Mouse (Mus musculus): Measurements from ENCODE around the gene Apobec1. TPM values are rescaled to one million over a fixed set of nuclear protein-coding genes. Genes with fewer than 3 reads are reported as not detected.

Apobec1 gene
- polyA plus RNA-seq, 1 experiment from 2014 or later, result 1.9 TPM

DNA sequence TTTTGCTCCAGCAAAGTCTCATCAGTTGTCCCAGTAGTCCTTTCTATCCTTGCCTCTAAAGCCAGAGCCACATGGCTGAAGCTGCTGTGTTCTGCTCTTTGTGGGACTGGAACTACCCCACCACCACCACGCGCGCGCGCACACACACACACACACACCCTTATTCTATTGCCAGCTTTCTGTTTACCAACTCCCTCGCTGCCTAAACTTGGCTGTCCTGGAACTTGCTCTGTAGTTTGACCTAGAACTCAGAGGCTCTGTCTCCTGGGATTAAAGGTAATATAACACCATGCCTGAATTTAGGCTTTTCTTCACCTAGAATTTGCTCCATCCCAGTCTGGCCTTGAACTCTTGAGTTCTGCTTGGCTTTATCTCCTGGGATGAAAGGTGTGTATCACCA lies 18.8 kb upstream of the Apobec1 start:
- no peak overlapping the region for H3K4me3 ChIP-seq (replicated peaks)
- H3K9ac ChIP-seq (replicated peaks), result no peak overlapping the region
- no peaks in the 10 kb centered on the region for H3K27me3 ChIP-seq
- no peaks in the 10 kb centered on the region for H3K36me3 ChIP-seq
- ATAC-seq, result no peak
- no peaks in the 10 kb centered on the region for H3K4me1 ChIP-seq (replicated peaks)
- no peaks in the 10 kb centered on the region for H3K9me3 ChIP-seq
- no peak overlapping the region for H3K4me2 ChIP-seq (replicated peaks)
- no peak overlapping the region for H3K27ac ChIP-seq
- WGBS, result 93% methylated on average over 6 of the region's 6 CpGs

DNA sequence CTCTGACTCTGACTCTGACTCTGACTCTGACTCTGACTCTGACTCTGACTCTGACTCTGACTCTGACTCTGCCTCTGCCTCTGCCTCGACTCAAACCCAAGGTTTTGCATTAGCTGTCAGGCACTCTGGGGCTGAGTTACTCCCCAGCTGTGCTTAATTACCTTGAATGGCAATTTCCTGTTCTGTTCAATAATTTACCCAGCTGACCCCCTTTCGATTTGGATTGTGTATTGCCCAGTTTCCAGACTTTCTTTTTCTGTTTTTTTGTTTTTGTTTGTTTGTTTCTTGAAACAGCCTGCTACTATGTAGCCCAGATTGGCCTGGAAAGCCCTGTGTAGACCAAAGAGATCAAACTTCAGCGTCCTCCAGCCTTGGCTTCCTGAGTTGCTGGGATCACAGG lies 13.8 kb upstream of the Apobec1 start:
- H3K4me3 ChIP-seq (replicated peaks), result no peak overlapping the region
- H3K4me2 ChIP-seq (replicated peaks), result no peak overlapping the region
- no peak for ATAC-seq
- no peaks in the 10 kb centered on the region for H3K27me3 ChIP-seq
- WGBS, result 77% methylated on average over 3 of the region's 3 CpGs
- H3K4me1 ChIP-seq (replicated peaks), result no peaks in the 10 kb centered on the region
- no peak overlapping the region for H3K9ac ChIP-seq (replicated peaks)
- no peaks in the 10 kb centered on the region for H3K36me3 ChIP-seq
- no peaks in the 10 kb centered on the region for H3K9me3 ChIP-seq
- no peak overlapping the region for H3K27ac ChIP-seq

DNA sequence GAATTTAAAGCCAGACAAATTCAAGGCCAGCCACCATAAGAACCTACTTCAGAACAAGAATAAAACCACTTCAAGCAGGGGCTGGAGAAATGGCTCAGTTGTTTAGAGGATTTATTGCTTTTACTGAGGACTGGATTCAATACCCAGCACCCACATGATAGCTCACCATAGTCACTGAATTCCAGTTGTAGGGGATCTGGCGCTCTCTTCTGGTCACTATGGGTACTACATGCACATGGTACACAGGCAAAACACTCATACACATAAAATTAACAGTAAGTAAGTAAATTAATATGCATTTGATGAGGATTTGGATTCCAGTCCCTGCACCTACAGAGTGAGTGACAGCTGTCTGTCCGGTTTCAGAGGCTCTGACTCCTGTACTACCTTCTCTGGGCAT lies 11.8 kb upstream of the Apobec1 start:
- no peaks in the 10 kb centered on the region for H3K27me3 ChIP-seq
- no peaks in the 10 kb centered on the region for H3K36me3 ChIP-seq
- no peak overlapping the region for H3K9ac ChIP-seq (replicated peaks)
- H3K9me3 ChIP-seq, result no peaks in the 10 kb centered on the region
- no peak overlapping the region for H3K4me2 ChIP-seq (replicated peaks)
- WGBS, result 63% methylated on average over 2 of the region's 2 CpGs
- no peak overlapping the region for H3K27ac ChIP-seq
- H3K4me1 ChIP-seq (replicated peaks), result no peaks in the 10 kb centered on the region
- no peak for ATAC-seq
- no peak overlapping the region for H3K4me3 ChIP-seq (replicated peaks)

DNA sequence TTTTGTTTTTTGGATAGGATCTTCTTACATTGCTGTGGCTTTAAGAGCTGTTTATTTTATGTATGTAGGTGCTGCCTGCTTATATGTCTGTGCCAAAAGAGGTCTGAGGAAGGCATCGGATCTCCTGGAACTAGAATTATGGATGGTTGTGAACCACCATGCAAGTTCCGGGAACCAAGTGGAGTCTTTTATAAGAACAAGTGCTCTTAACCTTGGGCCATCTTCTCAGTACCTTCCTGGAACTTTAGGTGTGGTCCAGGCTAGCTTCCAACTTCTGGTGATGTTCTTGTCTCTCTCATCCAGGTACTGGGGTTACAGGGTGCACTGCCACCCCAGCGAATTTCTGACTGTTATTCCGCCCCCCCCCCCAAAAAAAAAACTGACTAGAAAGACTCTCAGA lies 10.2 kb upstream of the Apobec1 start:
- no peak overlapping the region for H3K27ac ChIP-seq
- H3K9ac ChIP-seq (replicated peaks), result no peak overlapping the region
- no peak overlapping the region for H3K4me3 ChIP-seq (replicated peaks)
- H3K9me3 ChIP-seq, result no peaks in the 10 kb centered on the region
- H3K4me2 ChIP-seq (replicated peaks), result no peak overlapping the region
- no peaks in the 10 kb centered on the region for H3K4me1 ChIP-seq (replicated peaks)
- no peak for ATAC-seq
- H3K27me3 ChIP-seq, result no peaks in the 10 kb centered on the region
- H3K36me3 ChIP-seq, result no peaks in the 10 kb centered on the region
- WGBS, result 83% methylated on average over 4 of the region's 4 CpGs

DNA sequence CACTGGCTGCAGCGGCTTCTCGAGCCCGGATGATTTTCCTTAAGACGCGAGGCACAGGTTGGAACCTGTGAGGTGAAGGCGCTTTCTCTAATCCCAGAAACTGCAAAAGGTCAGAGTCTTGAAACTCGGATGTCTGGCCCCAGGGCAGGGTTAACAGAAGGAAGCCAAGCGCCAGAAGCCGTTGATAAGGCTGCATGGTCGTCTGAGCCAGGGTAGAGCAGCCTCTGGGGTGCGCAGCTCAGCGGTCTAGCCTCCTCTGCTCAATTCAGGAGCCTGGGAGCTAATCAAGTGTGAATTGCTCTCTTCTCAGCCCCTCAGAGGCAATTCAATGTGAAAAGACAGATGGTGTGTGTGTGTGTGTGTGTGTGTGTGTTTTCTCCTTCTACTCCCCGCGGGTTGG lies 7.5 kb upstream of the Apobec1 start, which contains the start of gene Gdf3:
Gene Gdf3 (minus strand): TSS at position 317 of the 400 bp plus-strand sequence.
- Histone ChIP-seq H3K27me3 (no peaks in the 10 kb centered on the region), H3K4me3 (replicated peaks) (no peak within 1 kb of the TSS), H3K9me3 (no peaks in the 10 kb centered on the region), H3K9ac (replicated peaks) (no peak within 1 kb of the TSS), H3K4me1 (replicated peaks) (no peaks in the 10 kb centered on the region), H3K27ac (no peak within 1 kb of the TSS), H3K4me2 (replicated peaks) (no peak within 1 kb of the TSS), H3K36me3 (no peaks in the 10 kb centered on the region)
- no peak for ATAC-seq
- WGBS, result 67% methylated on average over 14 of the region's 14 CpGs

DNA sequence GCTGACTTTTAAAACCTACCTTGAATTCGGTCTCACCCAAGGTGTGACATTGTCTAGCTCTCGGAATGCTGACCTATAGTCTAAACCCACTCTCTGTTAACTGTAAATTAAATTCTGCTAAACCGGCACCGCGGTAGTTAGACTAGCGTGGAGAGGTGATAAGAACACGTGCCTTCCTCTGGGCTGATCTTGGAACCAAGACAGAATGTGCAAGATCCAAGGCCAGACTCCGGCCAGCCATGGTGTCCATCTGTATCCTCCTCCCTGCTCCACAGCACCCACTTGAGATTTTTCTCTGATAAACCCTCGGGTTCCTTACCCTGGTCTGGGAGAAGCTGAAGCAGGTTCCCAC lies 7.1 kb upstream of the Apobec1 start:
- ATAC-seq, result no peak
- Histone ChIP-seq H3K36me3 (no peaks in the 10 kb centered on the region), H3K4me3 (replicated peaks) (no peak overlapping the region), H3K27me3 (no peaks in the 10 kb centered on the region), H3K27ac (no peak overlapping the region), H3K9me3 (no peaks in the 10 kb centered on the region), H3K4me1 (replicated peaks) (no peaks in the 10 kb centered on the region), H3K4me2 (replicated peaks) (no peak overlapping the region), H3K9ac (replicated peaks) (no peak overlapping the region)
- WGBS, result 86% methylated on average over 9 of the region's 9 CpGs

DNA sequence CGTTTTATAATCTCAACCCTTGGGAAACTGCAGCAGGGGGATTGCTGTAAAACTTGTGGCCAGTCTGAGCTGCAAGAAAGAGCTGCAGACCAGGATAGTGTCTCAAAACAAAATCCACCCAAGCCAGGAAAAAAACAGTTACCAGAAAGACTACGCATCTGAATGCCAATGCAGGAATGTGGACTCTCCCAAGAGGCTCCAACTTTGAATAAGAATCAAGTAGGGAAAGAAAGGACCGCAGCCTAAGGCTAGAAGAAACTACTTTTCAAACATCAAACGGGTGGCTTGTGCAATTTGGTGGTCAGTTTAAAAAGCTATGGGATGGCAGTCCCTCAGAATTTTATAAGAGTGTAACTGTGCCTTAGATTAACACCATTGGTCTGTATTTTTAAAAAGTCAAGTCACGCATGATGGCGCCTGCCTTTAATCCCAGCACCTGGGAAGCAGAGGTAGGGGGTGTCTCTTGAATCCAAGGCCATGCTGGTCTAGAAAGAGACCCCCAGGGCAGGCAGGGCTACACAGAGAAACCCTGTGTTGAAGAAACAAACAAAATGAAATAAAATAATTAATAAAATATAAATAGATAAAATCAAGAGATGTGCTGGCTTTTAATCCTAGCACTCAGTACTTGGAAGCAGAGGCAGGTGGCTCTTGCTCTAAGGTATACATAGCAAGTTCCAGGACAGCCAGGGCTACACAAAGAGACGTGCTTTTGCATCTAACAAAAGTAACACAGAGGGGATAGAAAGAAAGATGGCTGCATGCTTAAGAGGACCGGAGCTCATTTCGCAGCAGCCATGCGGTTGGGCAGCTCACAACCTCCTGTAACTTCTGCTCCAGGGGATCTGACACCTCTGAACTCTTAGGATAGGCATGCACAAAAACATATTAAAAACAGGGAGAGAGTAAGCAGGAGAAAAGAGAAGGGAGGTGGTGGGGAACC lies 6.5 kb upstream of the Apobec1 start:
- Histone ChIP-seq H3K4me3 (replicated peaks) (no peak overlapping the region), H3K36me3 (no peaks in the 10 kb centered on the region), H3K4me2 (replicated peaks) (no peak overlapping the region), H3K9me3 (no peaks in the 10 kb centered on the region), H3K27ac (no peak overlapping the region), H3K27me3 (no peaks in the 10 kb centered on the region), H3K9ac (replicated peaks) (no peak overlapping the region), H3K4me1 (replicated peaks) (no peaks in the 10 kb centered on the region)
- no peak for ATAC-seq
- WGBS, result 77% methylated on average over 10 of the region's 10 CpGs

DNA sequence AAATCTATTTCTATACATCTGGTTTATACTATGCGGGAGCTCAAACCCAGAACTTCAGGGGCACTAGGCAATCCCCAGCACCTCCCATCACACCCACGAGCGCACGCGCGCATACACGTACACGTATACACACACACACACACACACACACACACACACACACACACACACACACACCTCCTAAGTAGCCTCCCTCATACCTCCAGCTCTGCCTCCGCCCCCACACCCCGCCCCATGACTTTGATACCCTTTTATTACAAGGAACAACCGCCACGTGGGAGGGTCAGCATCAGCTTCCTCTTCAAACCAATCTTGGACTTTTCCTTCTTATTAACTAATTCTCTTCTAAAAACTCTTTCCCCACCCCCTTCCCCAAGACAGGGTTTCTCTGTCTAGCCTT lies 5.5 kb upstream of the Apobec1 start:
- ATAC-seq, result no peak
- no peak overlapping the region for H3K4me3 ChIP-seq (replicated peaks)
- H3K36me3 ChIP-seq, result no peaks in the 10 kb centered on the region
- H3K9me3 ChIP-seq, result no peaks in the 10 kb centered on the region
- no peak overlapping the region for H3K9ac ChIP-seq (replicated peaks)
- no peak overlapping the region for H3K4me2 ChIP-seq (replicated peaks)
- no peaks in the 10 kb centered on the region for H3K27me3 ChIP-seq
- H3K4me1 ChIP-seq (replicated peaks), result peaks cover under 1% of the 10 kb centered on the region; the same call in 1 of the 2 replicates
- WGBS, result 95% methylated on average over 12 of the region's 12 CpGs
- H3K27ac ChIP-seq, result no peak overlapping the region

DNA sequence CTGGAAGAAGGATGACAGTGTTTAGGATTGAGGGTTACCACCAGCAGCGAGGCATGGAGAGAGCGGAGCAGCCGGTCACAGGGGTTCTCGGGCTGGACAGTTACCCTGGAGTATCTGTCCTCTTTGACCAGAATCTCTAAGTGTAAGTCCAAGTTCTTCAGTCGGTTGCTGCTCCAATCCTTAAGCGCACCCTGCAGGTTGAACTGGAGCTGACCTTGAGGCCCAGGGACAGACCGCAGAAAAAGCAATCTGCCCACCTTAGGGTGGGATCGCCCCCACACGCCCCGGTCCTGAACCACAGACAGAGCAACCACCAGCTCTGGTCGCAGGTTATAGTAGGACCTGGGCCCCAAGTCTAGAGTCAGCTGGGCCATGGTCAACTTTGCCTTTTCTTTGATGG lies 4.4 kb upstream of the Apobec1 start:
- no peaks in the 10 kb centered on the region for H3K9me3 ChIP-seq
- ATAC-seq, result no peak
- no peak overlapping the region for H3K4me3 ChIP-seq (replicated peaks)
- H3K9ac ChIP-seq (replicated peaks), result no peak overlapping the region
- WGBS, result 96% methylated on average over 11 of the region's 11 CpGs
- no peak overlapping the region for H3K4me2 ChIP-seq (replicated peaks)
- no peaks in the 10 kb centered on the region for H3K27me3 ChIP-seq
- peaks cover 5% of the 10 kb centered on the region; the same call in 1 of the 2 replicates for H3K4me1 ChIP-seq (replicated peaks)
- H3K27ac ChIP-seq, result no peak overlapping the region
- H3K36me3 ChIP-seq, result no peaks in the 10 kb centered on the region

DNA sequence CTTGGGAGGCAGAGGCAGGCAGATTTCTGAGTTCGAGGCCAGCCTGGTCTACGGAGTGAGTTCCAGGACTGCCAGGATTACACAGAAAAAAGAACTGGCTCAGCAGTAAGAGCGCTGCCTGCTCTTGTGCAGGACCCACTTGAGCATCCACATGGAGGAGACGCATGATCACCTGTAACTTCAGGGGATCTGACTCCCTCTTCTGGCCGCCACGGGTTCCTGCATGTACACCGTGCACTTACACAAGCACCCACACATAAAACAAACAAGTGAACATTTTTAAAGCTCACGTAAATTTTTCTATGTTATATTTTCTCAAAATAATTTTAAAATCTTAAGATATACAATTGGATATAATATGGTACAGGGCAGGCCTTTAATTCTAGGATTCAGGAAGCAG lies 3.2 kb upstream of the Apobec1 start:
- no peak overlapping the region for H3K4me3 ChIP-seq (replicated peaks)
- no peak overlapping the region for H3K9ac ChIP-seq (replicated peaks)
- H3K4me1 ChIP-seq (replicated peaks), result peaks cover 5% of the 10 kb centered on the region; the same call in 1 of the 2 replicates
- no peak for ATAC-seq
- H3K27ac ChIP-seq, result no peak overlapping the region
- H3K9me3 ChIP-seq, result no peaks in the 10 kb centered on the region
- H3K36me3 ChIP-seq, result no peaks in the 10 kb centered on the region
- no peak overlapping the region for H3K4me2 ChIP-seq (replicated peaks)
- WGBS, result 94% methylated on average over 8 of the region's 8 CpGs
- no peaks in the 10 kb centered on the region for H3K27me3 ChIP-seq

DNA sequence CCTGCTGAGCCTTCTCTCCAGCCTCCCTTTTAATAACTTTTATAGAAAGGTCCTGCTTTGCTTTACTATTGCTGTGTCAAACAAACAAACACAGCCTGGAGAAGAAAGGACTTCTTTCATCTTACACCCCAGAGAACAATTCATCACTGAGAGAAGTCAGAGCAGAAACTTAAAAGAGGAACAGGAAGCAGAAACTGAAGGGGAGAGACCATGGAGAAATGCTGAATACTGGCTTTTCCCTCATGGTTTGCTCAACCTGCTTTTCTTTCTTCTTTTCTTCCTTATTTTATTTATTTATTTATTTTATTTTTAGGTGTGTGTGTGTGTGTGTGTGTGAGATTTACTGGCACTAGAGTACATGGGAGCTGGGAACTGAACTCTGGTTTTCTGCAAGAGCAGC lies 2.0 kb upstream of the Apobec1 start:
- Histone ChIP-seq H3K27ac (no peak overlapping the region), H3K4me2 (replicated peaks) (no peak overlapping the region), H3K36me3 (no peaks in the 10 kb centered on the region), H3K27me3 (no peaks in the 10 kb centered on the region), H3K4me3 (replicated peaks) (no peak overlapping the region), H3K9ac (replicated peaks) (no peak overlapping the region), H3K9me3 (no peaks in the 10 kb centered on the region), H3K4me1 (replicated peaks) (peaks cover 5% of the 10 kb centered on the region; the same call in 1 of the 2 replicates)
- ATAC-seq, result no peak

DNA sequence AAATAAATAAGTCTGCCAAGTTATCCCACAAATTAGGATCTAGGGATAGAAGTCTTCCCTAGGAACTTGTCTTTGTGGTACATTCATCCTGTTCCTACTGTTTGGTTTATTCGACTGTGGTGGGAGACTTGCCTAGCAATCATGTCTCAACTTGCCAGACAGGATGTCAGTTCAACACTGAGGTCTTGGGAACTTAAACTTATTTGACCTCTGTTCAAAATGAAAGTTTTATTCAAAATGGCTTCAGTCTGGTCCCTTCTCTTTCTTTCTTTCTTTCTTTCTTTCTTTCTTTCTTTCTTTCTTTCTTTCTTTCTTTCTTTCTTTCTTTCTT lies 713 bp upstream of the Apobec1 start:
- ATAC-seq, result no peak
- H3K4me1 ChIP-seq (replicated peaks), result peaks cover 5% of the 10 kb centered on the region; the same call in 1 of the 2 replicates
- H3K4me2 ChIP-seq (replicated peaks), result peak overlapping the region; percentile 62
- no peaks in the 10 kb centered on the region for H3K36me3 ChIP-seq
- no peak overlapping the region for H3K27ac ChIP-seq
- no peaks in the 10 kb centered on the region for H3K9me3 ChIP-seq
- 61% methylated on average over 1 of the region's 1 CpGs for WGBS
- H3K27me3 ChIP-seq, result no peaks in the 10 kb centered on the region
- H3K9ac ChIP-seq (replicated peaks), result 0 out of 2 replicates have a peak overlapping the region, but pooled peaks have one; percentile 55
- H3K4me3 ChIP-seq (replicated peaks), result no peak overlapping the region

DNA sequence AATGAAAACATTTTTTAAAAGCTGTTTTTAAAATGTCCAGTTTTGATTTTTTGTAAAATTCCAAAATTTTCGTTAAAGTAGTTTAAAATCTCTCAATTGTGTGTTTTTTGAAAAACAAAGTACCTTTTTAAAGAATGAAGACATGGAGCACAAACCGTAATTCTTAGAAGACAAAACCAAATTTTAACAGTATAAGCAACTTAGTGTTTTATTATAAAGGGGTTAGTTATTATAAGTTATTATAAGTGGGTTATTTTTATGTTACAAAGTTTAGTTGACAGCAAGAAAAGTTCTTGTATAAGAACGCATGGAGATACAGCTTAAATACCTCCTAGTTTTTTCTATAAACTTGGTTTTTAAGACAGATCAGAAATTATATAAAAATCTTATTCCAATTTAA lies 629 bp downstream of the Apobec1 start:
- Histone ChIP-seq H3K4me2 (replicated peaks) (peak overlapping the region; percentile 62; the same call in 1 of the 2 replicates), H3K9ac (replicated peaks) (no peak overlapping the region), H3K4me3 (replicated peaks) (no peak overlapping the region), H3K27me3 (no peaks in the 10 kb centered on the region), H3K4me1 (replicated peaks) (peaks cover 5% of the 10 kb centered on the region; the same call in 1 of the 2 replicates), H3K27ac (no peak overlapping the region), H3K9me3 (no peaks in the 10 kb centered on the region), H3K36me3 (no peaks in the 10 kb centered on the region)
- no peak for ATAC-seq
- WGBS, result 88% methylated on average over 3 of the region's 3 CpGs

Data from midbrain, embryonic 13.5 days (tissue).